Mouse (Mus musculus) ES-E14 (cell line): ENCODE measurements around the gene Wfdc15b.

Source experiments
- CHD2 ChIP-seq: IDR thresholded peaks from 2 replicates; pipeline ENCODE4 v1.6.1; 2014; ENCODE audit warnings: mild to moderate bottlenecking, low read depth, low read length, inconsistent platforms
- ZC3H11A ChIP-seq: IDR thresholded peaks from 2 replicates; pipeline ENCODE4 v1.6.1; 2012; ENCODE audit warnings: low read depth, mild to moderate bottlenecking, inconsistent platforms, low read length, borderline replicate concordance

DNA sequence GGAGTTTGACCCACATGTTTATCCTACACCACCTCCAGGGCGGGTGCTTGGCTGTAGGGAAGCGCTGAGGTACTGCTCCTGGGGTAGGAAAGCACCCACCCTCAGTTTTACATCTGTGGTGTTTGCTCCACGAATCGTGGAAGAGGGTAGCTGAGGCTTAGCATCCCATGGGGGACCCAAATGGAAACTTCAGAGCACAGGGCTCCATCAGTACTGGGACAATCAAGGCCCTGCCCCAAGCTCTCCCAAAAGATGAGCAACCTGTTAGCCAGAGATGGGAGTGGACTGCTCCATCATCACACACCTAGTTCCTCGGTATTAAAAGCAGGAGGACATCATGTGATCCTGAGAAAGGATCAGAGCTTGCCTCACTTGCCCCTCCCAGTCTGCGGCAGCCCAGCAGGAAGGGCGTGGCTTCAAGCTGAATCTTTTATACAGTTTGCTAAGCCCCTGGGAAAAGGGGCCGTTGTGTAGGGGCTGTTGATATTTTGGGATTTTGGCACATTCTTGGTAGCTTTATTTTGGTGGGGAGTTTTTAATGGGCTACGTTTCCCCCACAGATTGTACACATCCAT is 37.2 kb downstream of the Wfdc15b start:
- TF ChIP-seq ZC3H11A, result no peak
- TF ChIP-seq CHD2, result no peak
